Mouse (Mus musculus): Measurements from ENCODE around the gene Mob3a.

DNA sequence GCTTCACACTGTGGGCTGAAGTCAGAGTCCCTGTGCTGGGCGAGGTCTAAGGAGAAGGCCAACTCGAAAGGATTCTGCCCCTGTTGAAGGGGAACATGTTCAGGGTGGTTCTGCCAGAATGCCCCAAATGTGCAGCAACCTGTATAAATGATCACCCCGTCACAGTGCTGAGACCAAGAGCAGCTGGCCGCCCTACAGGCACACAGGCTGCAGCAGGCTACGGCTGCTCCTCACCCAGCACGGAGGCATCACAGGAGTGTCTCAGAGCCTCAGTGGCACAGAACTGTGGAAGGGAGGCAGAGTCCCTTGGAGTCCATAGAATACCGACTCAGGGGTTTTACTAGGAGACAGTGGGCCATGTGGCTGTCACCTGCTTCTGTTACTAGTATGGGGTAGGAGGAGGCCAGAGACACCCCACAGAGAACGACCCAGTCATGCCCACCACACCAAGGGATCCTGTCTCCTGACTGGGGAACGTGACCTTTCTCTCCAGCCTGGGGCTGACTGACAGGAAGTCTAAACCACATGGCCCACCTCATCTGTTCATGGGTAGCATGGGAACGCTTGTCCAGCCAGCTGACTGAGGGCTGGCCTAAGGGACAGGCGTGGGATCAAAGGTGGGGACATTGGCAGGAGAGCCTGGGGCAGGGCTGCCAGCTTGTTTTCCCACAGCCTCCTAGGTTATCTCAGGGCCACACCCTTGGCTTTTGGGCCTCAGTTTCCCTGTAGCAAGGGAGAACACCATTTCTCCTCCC lies 29.7 kb downstream of the Mob3a start:
- TF ChIP-seq CTCF (IDR thresholded peaks at IDR 0.05) (no peak), POLR2A (IDR thresholded peaks at IDR 0.05; ENCODE audit: insufficient read depth, low read depth, low read length) (no peak)
